In the genomic region with DNA sequence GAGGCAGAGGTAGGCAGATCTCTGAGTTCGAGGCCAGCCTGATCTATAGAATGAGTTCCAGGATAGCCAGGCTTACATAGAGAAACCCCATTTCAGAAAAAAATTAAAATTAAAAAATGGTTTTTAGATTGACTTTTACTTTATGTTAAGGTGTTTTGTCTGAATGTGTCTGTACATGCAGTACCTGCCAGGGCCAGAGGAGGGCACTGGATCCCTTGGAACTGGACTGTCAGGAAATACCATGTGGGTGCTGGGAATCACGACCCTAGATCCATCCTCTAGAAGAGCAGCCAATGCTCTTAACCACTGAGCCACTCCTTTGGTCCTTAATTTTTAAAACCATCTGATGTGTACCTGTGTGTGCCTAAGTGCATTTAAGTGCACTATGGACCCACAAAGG, we compare ENCODE assay signal across 12 mouse cellular contexts. TPM values are rescaled to one million over a fixed set of nuclear protein-coding genes. Genes with fewer than 3 reads are reported as not detected.
DNase-seq lines count a peak whose midpoint lies in the region; ATAC-seq and TF ChIP-seq lines count a peak whose summit lies in the region.
"Had no signal": no experiment of that assay in that cellular context is flagged by ENCODE, and none has a peak within 500 bp of the region (broad histone marks: within the 10 kb centered on the region; RNA-seq: fewer than 3 reads in every experiment).

No protein-coding gene starts in this region.

- H3K4me3 ChIP-seq in heart, postnatal 0 days (ENCODE audit: low read depth, low read length), result no peak overlapping the region
- H3K4me3 ChIP-seq in testis, adult 2 months (ENCODE audit: control insufficient read depth, low read depth, low read length), result no peak overlapping the region
- H3K4me3 ChIP-seq in bone marrow macrophage, adult 2 months (ENCODE audit: insufficient read depth, low read length), result no peak overlapping the region
- H3K4me3 ChIP-seq: erythroblast, embryonic 14.5 days had no signal

- TF ChIP-seq CTCF in heart, postnatal 0 days (IDR thresholded peaks at IDR 0.05; ENCODE audit: low read depth), result peak; percentile 17; the same call in 1 of the 2 replicates
- peak; percentile 56; the same call in 1 of the 2 replicates for TF ChIP-seq CTCF in testis, adult 2 months (IDR thresholded peaks at IDR 0.05; ENCODE audit: control insufficient read depth, insufficient read depth, insufficient replicate concordance, low read depth, low read length)
- TF ChIP-seq CTCF in bone marrow macrophage, adult 2 months (IDR thresholded peaks at IDR 0.05; ENCODE audit: low read depth, low read length), result peak; percentile 29; the same call in 1 of the 2 replicates

- ATAC-seq in heart, postnatal 0 days (ENCODE audit: insufficient read depth, low read depth), result no peak

- H3K27me3 ChIP-seq in heart, postnatal 0 days (ENCODE audit: control insufficient read depth, insufficient read depth, low read length), result no peaks in the 10 kb centered on the region
- no peaks in the 10 kb centered on the region for H3K27me3 ChIP-seq in testis, adult 2 months (ENCODE audit: control insufficient read depth, insufficient read depth, low read length)

- no peaks in the 10 kb centered on the region for H3K4me1 ChIP-seq in heart, postnatal 0 days (ENCODE audit: control insufficient read depth, insufficient read depth)
- no peaks in the 10 kb centered on the region for H3K4me1 ChIP-seq in testis, adult 2 months (ENCODE audit: control insufficient read depth, insufficient read depth, low read length)
- H3K4me1 ChIP-seq in bone marrow macrophage, adult 2 months (ENCODE audit: control insufficient read depth, insufficient read depth, low read length), result no peaks in the 10 kb centered on the region

- no peak overlapping the region for H3K4me2 ChIP-seq in heart, postnatal 0 days (ENCODE audit: low read depth, low read length)

- no peak for DNase-seq in heart, postnatal 0 days (ENCODE audit: low spot score)
- DNase-seq in heart, adult 9 months (ENCODE audit: low spot score in 2 of 2), result no peak
- DNase-seq in testis, postnatal 14 days (ENCODE audit: low spot score), result no peak
- DNase-seq in thymus, postnatal 25 days, result peak; percentile 25
- DNase-seq in layer of hippocampus, adult 9-10 months (ENCODE audit: low spot score), result no peak
- no peak for DNase-seq in cerebellum, adult 11-12 months
- DNase-seq: adrenal gland, postnatal 36 days; gastrocnemius, postnatal 25 days; lung, postnatal 4 days had no signal

- no peak overlapping the region for H3K9ac ChIP-seq in heart, postnatal 0 days (replicated peaks; ENCODE audit: low read depth, low read length)

- TF ChIP-seq POLR2A in testis, adult 2 months (IDR thresholded peaks at IDR 0.05; ENCODE audit: control insufficient read depth, low read depth, low read length), result no peak
- TF ChIP-seq POLR2A in bone marrow macrophage, adult 2 months (IDR thresholded peaks at IDR 0.05; ENCODE audit: borderline replicate concordance, low read depth, low read length), result no peak

- no peak for TF ChIP-seq EP300 in heart, postnatal 0 days (IDR thresholded peaks at IDR 0.05; ENCODE audit: low read depth)

- peaks cover 73% of the 10 kb centered on the region for H3K36me3 ChIP-seq in heart, postnatal 0 days (replicated peaks; ENCODE audit: control insufficient read depth, insufficient read depth, low read length)
- H3K36me3 ChIP-seq in testis, adult 2 months (ENCODE audit: control insufficient read depth, insufficient read depth, low read length), result no peaks in the 10 kb centered on the region

- H3K27ac ChIP-seq in heart, postnatal 0 days (ENCODE audit: low read depth), result no peak overlapping the region
- no peak overlapping the region for H3K27ac ChIP-seq in testis, adult 2 months (ENCODE audit: control insufficient read depth, insufficient read depth, low read depth, low read length)
- no peak overlapping the region for H3K27ac ChIP-seq in bone marrow macrophage, adult 2 months (ENCODE audit: insufficient read depth, low read depth, low read length)

- WGBS in heart, postnatal 0 days, result 88% methylated on average over 2 of the region's 2 CpGs

- H3K9me3 ChIP-seq in heart, postnatal 0 days (replicated peaks; ENCODE audit: control insufficient read depth, low read length), result peaks cover 5% of the 10 kb centered on the region; the same call in 1 of the 2 replicates

RNA-seq across cellular contexts. Expression of a gene that starts 43.8 kb away (rescaled TPM):
- total RNA-seq in heart, postnatal 0 days (2014; rRNA removed; ENCODE audit: low replicate concordance), result 58.8 and 90.6 TPM in 2 replicates
- 31.1 and 32.4 TPM in 2 replicates for polyA plus RNA-seq in heart, postnatal 0 days (2015; fragmentation: Nextera tagmentation; extraction: Ambion mirVana)
- 28.3 and 28.8 TPM in 2 replicates for polyA plus RNA-seq in testis, adult 2 months (2012; rRNA removed)
- polyA plus RNA-seq in bone marrow macrophage, adult 2 months (2012; ENCODE audit: insufficient read depth, insufficient read length, missing spikeins), result 52.0 and 56.1 TPM in 2 replicates
